In genomic region chr15:102178279-102178678, GRCm38 (mm10) we compare ENCODE assay signal across 9 mouse cellular contexts. TPM values are rescaled to one million over a fixed set of nuclear protein-coding genes. Genes with fewer than 3 reads are reported as not detected.
DNase-seq lines count a peak whose midpoint lies in the region; ATAC-seq and TF ChIP-seq lines count a peak whose summit lies in the region.
"Had no signal": no experiment of that assay in that cellular context is flagged by ENCODE, and none has a peak within 500 bp of the region (broad histone marks: within the 10 kb centered on the region; RNA-seq: fewer than 3 reads in every experiment).

No protein-coding gene starts in this region.

- H3K4me3 ChIP-seq in heart, adult 2 months: no peak overlapping the region
- no peak overlapping the region for H3K4me3 ChIP-seq in heart, embryonic 11.5 days (ENCODE audit: low read depth, low read length)
- no peak overlapping the region for H3K4me3 ChIP-seq in bone marrow, adult 2 months (replicated peaks; ENCODE audit: control insufficient read depth, low read depth, low read length)
- no peak overlapping the region for H3K4me3 ChIP-seq in embryonic fibroblast, embryonic 13.5 days (ENCODE audit: insufficient read depth, low read length)
- H3K4me3 ChIP-seq in intestine, embryonic 15.5 days (replicated peaks): no peak overlapping the region
- H3K4me3 ChIP-seq in stomach, embryonic 16.5 days (replicated peaks; ENCODE audit: low read length): no peak overlapping the region
- H3K4me3 ChIP-seq: myocyte had no signal

- peaks cover 4% of the 10 kb centered on the region; the same call in 1 of the 2 replicates for H3K9me3 ChIP-seq in heart, embryonic 11.5 days (replicated peaks; ENCODE audit: control insufficient read depth, low read length)
- H3K9me3 ChIP-seq in intestine, embryonic 15.5 days: no peaks in the 10 kb centered on the region
- no peaks in the 10 kb centered on the region for H3K9me3 ChIP-seq in stomach, embryonic 16.5 days (replicated peaks; ENCODE audit: control insufficient read depth, low read length)

- 15% methylated on average over 6 of the region's 6 CpGs for WGBS in heart, adult 2 months
- WGBS in heart, embryonic 11.5 days (ENCODE audit: insufficient replicate concordance): 18% methylated on average over 6 of the region's 6 CpGs
- WGBS in bone marrow, adult 2 months: 11% methylated on average over 6 of the region's 6 CpGs
- WGBS in intestine, embryonic 15.5 days: 19% methylated on average over 6 of the region's 6 CpGs
- WGBS in stomach, embryonic 16.5 days: 16% methylated on average over 6 of the region's 6 CpGs

- peaks cover 2% of the 10 kb centered on the region for H3K4me1 ChIP-seq in heart, adult 2 months (ENCODE audit: control insufficient read depth, insufficient read depth, low read length)
- H3K4me1 ChIP-seq in heart, embryonic 11.5 days (ENCODE audit: control insufficient read depth, insufficient read depth, low read length): no peaks in the 10 kb centered on the region
- no peaks in the 10 kb centered on the region; the same call in 1 of the 2 replicates for H3K4me1 ChIP-seq in bone marrow, adult 2 months (ENCODE audit: control insufficient read depth, insufficient read depth, low read length)
- no peaks in the 10 kb centered on the region for H3K4me1 ChIP-seq in embryonic fibroblast, embryonic 13.5 days (ENCODE audit: control insufficient read depth, insufficient read depth, low read length)
- H3K4me1 ChIP-seq in intestine, embryonic 15.5 days (replicated peaks): 0 out of 2 replicates have a peak, but pooled peaks cover 2% of the 10 kb centered on the region
- no peaks in the 10 kb centered on the region for H3K4me1 ChIP-seq in stomach, embryonic 16.5 days (ENCODE audit: control insufficient read depth, insufficient read depth, low read length)

- no peak for TF ChIP-seq POLR2A in heart, adult 2 months (IDR thresholded peaks at IDR 0.05; ENCODE audit: insufficient read depth, low read depth, low read length)
- TF ChIP-seq POLR2A in bone marrow, adult 2 months (IDR thresholded peaks at IDR 0.05; ENCODE audit: borderline replicate concordance, control insufficient read depth, low read depth, low read length): no peak
- no peak for TF ChIP-seq POLR2A in embryonic fibroblast, embryonic 13.5 days (IDR thresholded peaks at IDR 0.05; ENCODE audit: low read depth, low read length)

- no peak overlapping the region for H3K4me2 ChIP-seq in heart, embryonic 11.5 days
- no peak overlapping the region for H3K4me2 ChIP-seq in intestine, embryonic 15.5 days (replicated peaks)
- no peak overlapping the region for H3K4me2 ChIP-seq in stomach, embryonic 16.5 days (ENCODE audit: low read depth, low read length)

- no peak overlapping the region for H3K9ac ChIP-seq in heart, adult 2 months (ENCODE audit: low read depth, low read length)
- no peak overlapping the region for H3K9ac ChIP-seq in heart, embryonic 11.5 days (ENCODE audit: low read depth, low read length)
- no peak overlapping the region for H3K9ac ChIP-seq in intestine, embryonic 15.5 days
- H3K9ac ChIP-seq in stomach, embryonic 16.5 days (ENCODE audit: low read length): no peak overlapping the region

- TF ChIP-seq CTCF in heart, adult 2 months (IDR thresholded peaks at IDR 0.05): no peak; the same call in none of the 2 replicates
- TF ChIP-seq CTCF in bone marrow, adult 2 months (IDR thresholded peaks at IDR 0.05; ENCODE audit: control insufficient read depth, insufficient read depth, low read length): peak; percentile 77
- TF ChIP-seq CTCF in embryonic fibroblast, embryonic 13.5 days (IDR thresholded peaks at IDR 0.05; ENCODE audit: borderline replicate concordance, insufficient read depth, low read length): peak; percentile 50; the same call in 1 of the 2 replicates

- no peaks in the 10 kb centered on the region for H3K36me3 ChIP-seq in heart, adult 2 months (ENCODE audit: control insufficient read depth, insufficient read depth, low read length)
- H3K36me3 ChIP-seq in heart, embryonic 11.5 days (ENCODE audit: control insufficient read depth, insufficient read depth, low read length): peaks cover 3% of the 10 kb centered on the region; the same call in 1 of the 2 replicates
- H3K36me3 ChIP-seq in intestine, embryonic 15.5 days: 0 out of 2 replicates have a peak, but pooled peaks cover 3% of the 10 kb centered on the region
- no peaks in the 10 kb centered on the region; the same call in 1 of the 2 replicates for H3K36me3 ChIP-seq in stomach, embryonic 16.5 days (ENCODE audit: control insufficient read depth, insufficient read depth, low read length)

- no peaks in the 10 kb centered on the region for H3K27me3 ChIP-seq in heart, adult 2 months (ENCODE audit: control insufficient read depth, insufficient read depth, low read length)
- H3K27me3 ChIP-seq in heart, embryonic 11.5 days (ENCODE audit: control insufficient read depth, insufficient read depth, low read length): no peaks in the 10 kb centered on the region
- no peaks in the 10 kb centered on the region for H3K27me3 ChIP-seq in intestine, embryonic 15.5 days (replicated peaks)
- no peaks in the 10 kb centered on the region for H3K27me3 ChIP-seq in stomach, embryonic 16.5 days (ENCODE audit: control insufficient read depth, insufficient read depth, low read length)

- intact Hi-C loops in heart, adult 2 months (cut with DNase I): loop anchor here (1.0 to 5.0 kb wide), 3 partner anchors 27 to 139 kb away; partner anchors contain the start of gene Csad
- intact Hi-C loops in left cerebral cortex, postnatal 14 days (cut with DNase I): loop anchor here (1.0 kb wide), 1 partner anchor 46 kb away; no protein-coding TSS in a partner anchor

- TF ChIP-seq EP300 in heart, adult 2 months (IDR thresholded peaks at IDR 0.05; ENCODE audit: insufficient read depth, low read depth, low read length): peak; percentile 77; the same call in 1 of the 2 replicates

- H3K27ac ChIP-seq in heart, adult 2 months: no peak overlapping the region
- H3K27ac ChIP-seq in heart, embryonic 11.5 days (ENCODE audit: low read depth, low read length): no peak overlapping the region
- no peak overlapping the region for H3K27ac ChIP-seq in bone marrow, adult 2 months (ENCODE audit: control insufficient read depth, insufficient read depth, low read depth, low read length, poor library complexity)
- no peak overlapping the region for H3K27ac ChIP-seq in embryonic fibroblast, embryonic 13.5 days (ENCODE audit: insufficient read depth, low read length)
- H3K27ac ChIP-seq in intestine, embryonic 15.5 days: no peak overlapping the region
- no peak overlapping the region for H3K27ac ChIP-seq in stomach, embryonic 16.5 days (ENCODE audit: low read length)

- DNase-seq in heart, adult 2 months: peak; percentile 76 to 87
- peak; percentile 63 to 84 for DNase-seq in left cerebral cortex, postnatal 14 days (ENCODE audit: low spot score in 2 of 2)
- peak; percentile 79 to 81 for DNase-seq in natural killer cell, adult 2 months (ENCODE audit: low spot score in 2 of 2)

- no peak for ATAC-seq in heart, embryonic 11.5 days (replicated peaks; ENCODE audit: insufficient number of reproducible peaks, low FRiP score, low TSS enrichment)
- peak; percentile 79 for ATAC-seq in intestine, embryonic 15.5 days
- ATAC-seq in stomach, embryonic 16.5 days (ENCODE audit: insufficient read depth, low FRiP score): 0 out of 2 replicates have a peak, but pooled peaks have one; percentile 52

- no peaks in the 10 kb centered on the region for H3K79me2 ChIP-seq in heart, adult 2 months (replicated peaks; ENCODE audit: control insufficient read depth, insufficient read depth, low read length)

RNA-seq across cellular contexts. Expression of gene Zfp740, which starts 24.8 kb away (rescaled TPM):
- total RNA-seq in heart, adult 2 months (2021): 10 to 100 TPM; 31.6 to 32.8 TPM
- polyA plus RNA-seq in heart, adult 2 months (2012; rRNA removed): 16.2 and 29.9 TPM in 2 replicates
- polyA plus RNA-seq in heart, embryonic 11.5 days (2014; fragmentation: Nextera tagmentation; extraction: Ambion mirVana): 25.8 and 31.2 TPM in 2 replicates
- 22.8 and 34.5 TPM in 2 replicates for polyA plus RNA-seq in bone marrow, adult 2 months (2011; ENCODE audit: insufficient read depth, insufficient read length, low replicate concordance, missing spikeins)
- 40.9 and 49.5 TPM in 2 replicates for polyA plus RNA-seq in embryonic fibroblast, embryonic 13.5 days (2011; ENCODE audit: insufficient read length, low read depth, missing spikeins)
- 41.3 and 44.1 TPM in 2 replicates for polyA plus RNA-seq in intestine, embryonic 15.5 days (2015; fragmentation: Nextera tagmentation; extraction: Ambion mirVana)
- total RNA-seq in left cerebral cortex, postnatal 14 days (2021): 10 to 100 TPM; 55.2 to 61.6 TPM
- 46.0 and 49.6 TPM in 2 replicates for polyA plus RNA-seq in stomach, embryonic 16.5 days (2015; fragmentation: Nextera tagmentation; extraction: Ambion mirVana)

RNA-seq across cellular contexts. Expression of gene Csad, which starts 26.2 kb away (rescaled TPM):
- 10 to 100 TPM; 13.1 to 15.6 TPM for total RNA-seq in heart, adult 2 months (2021)
- polyA plus RNA-seq in heart, adult 2 months (2012; rRNA removed): 33.4 and 42.1 TPM in 2 replicates
- 31.3 and 33.4 TPM in 2 replicates for polyA plus RNA-seq in heart, embryonic 11.5 days (2014; fragmentation: Nextera tagmentation; extraction: Ambion mirVana)
- 13.6 and 18.5 TPM in 2 replicates for polyA plus RNA-seq in bone marrow, adult 2 months (2011; ENCODE audit: insufficient read depth, insufficient read length, low replicate concordance, missing spikeins)
- 36.5 and 42.7 TPM in 2 replicates for polyA plus RNA-seq in embryonic fibroblast, embryonic 13.5 days (2011; ENCODE audit: insufficient read length, low read depth, missing spikeins)
- 45.8 and 49.3 TPM in 2 replicates for polyA plus RNA-seq in intestine, embryonic 15.5 days (2015; fragmentation: Nextera tagmentation; extraction: Ambion mirVana)
- total RNA-seq in left cerebral cortex, postnatal 14 days (2021): 10 to 100 TPM; 29.7 to 30.4 TPM
- 47.3 and 50.9 TPM in 2 replicates for polyA plus RNA-seq in stomach, embryonic 16.5 days (2015; fragmentation: Nextera tagmentation; extraction: Ambion mirVana)

RNA-seq across cellular contexts. Expression of gene Soat2, which starts 28.0 kb away (rescaled TPM):
- total RNA-seq in heart, adult 2 months (2021): under 1 TPM in 1 of 2 experiments, not detected in 1; 0.09 TPM
- polyA plus RNA-seq in heart, adult 2 months (2012; rRNA removed): 0.12 and 0.16 TPM in 2 replicates
- polyA plus RNA-seq in heart, embryonic 11.5 days (2014; fragmentation: Nextera tagmentation; extraction: Ambion mirVana): 0.76 and 2.3 TPM in 2 replicates
- polyA plus RNA-seq in bone marrow, adult 2 months (2011; ENCODE audit: insufficient read depth, insufficient read length, low replicate concordance, missing spikeins): 1.2 and 2.7 TPM in 2 replicates
- 1.3 and 2.6 TPM in 2 replicates for polyA plus RNA-seq in embryonic fibroblast, embryonic 13.5 days (2011; ENCODE audit: insufficient read length, low read depth, missing spikeins)
- polyA plus RNA-seq in intestine, embryonic 15.5 days (2015; fragmentation: Nextera tagmentation; extraction: Ambion mirVana): 12.0 and 14.3 TPM in 2 replicates
- total RNA-seq in left cerebral cortex, postnatal 14 days (2021): not detected
- 5.4 and 6.2 TPM in 2 replicates for polyA plus RNA-seq in stomach, embryonic 16.5 days (2015; fragmentation: Nextera tagmentation; extraction: Ambion mirVana)

RNA-seq across cellular contexts. Expression of gene Igfbp6, which starts 34.1 kb away (rescaled TPM):
- total RNA-seq in heart, adult 2 months (2021): 10 to 100 TPM; 28.9 to 31.7 TPM
- polyA plus RNA-seq in heart, adult 2 months (2012; rRNA removed): 47.6 and 56.1 TPM in 2 replicates
- 0.70 and 1.1 TPM in 2 replicates for polyA plus RNA-seq in heart, embryonic 11.5 days (2014; fragmentation: Nextera tagmentation; extraction: Ambion mirVana)
- not detected in 2 replicates for polyA plus RNA-seq in bone marrow, adult 2 months (2011; ENCODE audit: insufficient read depth, insufficient read length, low replicate concordance, missing spikeins)
- polyA plus RNA-seq in embryonic fibroblast, embryonic 13.5 days (2011; ENCODE audit: insufficient read length, low read depth, missing spikeins): 43.0 and 55.0 TPM in 2 replicates
- 10.9 and 12.7 TPM in 2 replicates for polyA plus RNA-seq in intestine, embryonic 15.5 days (2015; fragmentation: Nextera tagmentation; extraction: Ambion mirVana)
- 10 to 100 TPM; 11.9 to 13.5 TPM for total RNA-seq in left cerebral cortex, postnatal 14 days (2021)
- polyA plus RNA-seq in stomach, embryonic 16.5 days (2015; fragmentation: Nextera tagmentation; extraction: Ambion mirVana): 18.5 and 21.2 TPM in 2 replicates

RNA-seq across cellular contexts. Expression of gene Spryd3, which starts 42.2 kb away (rescaled TPM):
- total RNA-seq in heart, adult 2 months (2021): 10 to 100 TPM; 13.4 to 14.2 TPM
- 23.1 and 24.2 TPM in 2 replicates for polyA plus RNA-seq in heart, adult 2 months (2012; rRNA removed)
- 11.1 and 14.6 TPM in 2 replicates for polyA plus RNA-seq in heart, embryonic 11.5 days (2014; fragmentation: Nextera tagmentation; extraction: Ambion mirVana)
- 7.9 and 23.0 TPM in 2 replicates for polyA plus RNA-seq in bone marrow, adult 2 months (2011; ENCODE audit: insufficient read depth, insufficient read length, low replicate concordance, missing spikeins)
- polyA plus RNA-seq in embryonic fibroblast, embryonic 13.5 days (2011; ENCODE audit: insufficient read length, low read depth, missing spikeins): 35.5 and 36.0 TPM in 2 replicates
- polyA plus RNA-seq in intestine, embryonic 15.5 days (2015; fragmentation: Nextera tagmentation; extraction: Ambion mirVana): 20.7 and 24.3 TPM in 2 replicates
- 100 to 1,000 TPM; 143 to 152 TPM for total RNA-seq in left cerebral cortex, postnatal 14 days (2021)
- polyA plus RNA-seq in stomach, embryonic 16.5 days (2015; fragmentation: Nextera tagmentation; extraction: Ambion mirVana): 29.2 and 35.0 TPM in 2 replicates
